Mouse (Mus musculus): ENCODE measurements around the gene Olfr1217. TPM values are rescaled to one million over a fixed set of nuclear protein-coding genes. Genes with fewer than 3 reads are reported as not detected.

The Olfr1217 gene
- polyA plus RNA-seq, 1 experiment: not detected

DNA sequence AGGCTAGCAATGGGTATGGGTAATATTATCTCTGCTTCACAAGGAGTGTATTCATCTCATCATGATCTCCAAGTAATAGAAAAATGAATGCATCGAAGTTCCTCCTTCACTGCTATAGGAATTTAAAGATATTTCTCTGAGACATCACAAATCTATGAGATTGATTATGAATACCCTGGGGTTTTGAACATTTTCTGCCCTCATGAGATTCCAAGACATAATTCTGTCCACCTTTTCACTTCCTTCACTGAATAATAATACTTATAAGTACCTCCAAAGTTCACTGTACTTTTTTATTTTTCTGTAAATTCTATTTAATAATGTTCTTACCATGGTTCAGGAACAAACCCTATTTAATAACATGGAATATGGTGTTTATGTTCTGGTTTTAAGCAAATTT is 51.7 kb downstream of the Olfr1217 start, which contains the start of gene Gm13762:
TSS of gene Gm13762 (minus strand) at position 101 of the 400 bp plus-strand sequence.
- DNase-seq: no peak
- 68% methylated on average over 1 of the region's 1 CpGs for WGBS

More for the DNA sequence above, 51.7 kb downstream of the Olfr1217 start, which contains the start of gene Gm13762:
- no peak within 1 kb of the TSS for H3K27ac ChIP-seq (ENCODE audit: insufficient read depth, low read depth, low read length)
- H3K27me3 ChIP-seq (replicated peaks; ENCODE audit: control insufficient read depth, insufficient read depth, low read length): no peaks in the 10 kb centered on the region
- H3K4me3 ChIP-seq (ENCODE audit: insufficient read depth, low read depth, low read length): no peak within 1 kb of the TSS
- H3K36me3 ChIP-seq (ENCODE audit: control insufficient read depth, insufficient read depth, low read length): no peaks in the 10 kb centered on the region
- no peak for TF ChIP-seq POLR2A (IDR thresholded peaks at IDR 0.05; ENCODE audit: low read depth, low read length)
- no peak for TF ChIP-seq CTCF (conservative IDR thresholded peaks at IDR 0.05; ENCODE audit: insufficient read depth, insufficient read length, low read depth, low read length)
- H3K4me1 ChIP-seq (ENCODE audit: control insufficient read depth, insufficient read depth, low read length): no peaks in the 10 kb centered on the region

Other genes with a start within 250 kb of the Olfr1217 start
- not detected in 2 replicates for gene Olfr1201, start 239.0 kb downstream of the Olfr1217 start, polyA plus RNA-seq (2012; rRNA removed)
- not detected in 2 replicates for gene Olfr1202, start 217.6 kb downstream of the Olfr1217 start, polyA plus RNA-seq (2012; rRNA removed)
- not detected in 2 replicates for gene Olfr1205, start 202.3 kb downstream of the Olfr1217 start, polyA plus RNA-seq (2012; rRNA removed)
- not detected in 2 replicates for gene Olfr1204, start 182.8 kb downstream of the Olfr1217 start, polyA plus RNA-seq (2012; rRNA removed)
- gene Olfr1206, start 168.8 kb downstream of the Olfr1217 start, polyA plus RNA-seq (2012; rRNA removed): not detected in 2 replicates
- not detected in 2 replicates for gene Olfr1208, start 129.8 kb downstream of the Olfr1217 start, polyA plus RNA-seq (2012; rRNA removed)
- not detected in 2 replicates for gene Olfr1209, start 116.9 kb downstream of the Olfr1217 start, polyA plus RNA-seq (2012; rRNA removed)
- gene Olfr1211, start 94.0 kb downstream of the Olfr1217 start, polyA plus RNA-seq (2012; rRNA removed): not detected in 2 replicates
- gene Olfr1212, start 78.1 kb downstream of the Olfr1217 start, polyA plus RNA-seq (2012; rRNA removed): not detected in 2 replicates
- not detected in 2 replicates for gene Gm13762, start 51.8 kb downstream of the Olfr1217 start, polyA plus RNA-seq (2012; rRNA removed)
- not detected in 2 replicates for gene Olfr1214, start 39.4 kb downstream of the Olfr1217 start, polyA plus RNA-seq (2012; rRNA removed)
- not detected in 2 replicates for gene Olfr1215, start 25.1 kb downstream of the Olfr1217 start, polyA plus RNA-seq (2012; rRNA removed)
- not detected in 2 replicates for gene Olfr1216, start 13.7 kb downstream of the Olfr1217 start, polyA plus RNA-seq (2012; rRNA removed)
- not detected in 2 replicates for gene Olfr1218, start 29.1 kb upstream of the Olfr1217 start, polyA plus RNA-seq (2012; rRNA removed)
- not detected in 2 replicates for gene Olfr1219, start 51.4 kb upstream of the Olfr1217 start, polyA plus RNA-seq (2012; rRNA removed)
- gene Olfr1220, start 74.8 kb upstream of the Olfr1217 start, polyA plus RNA-seq (2012; rRNA removed): not detected in 2 replicates
- gene Olfr1221, start 85.2 kb upstream of the Olfr1217 start, polyA plus RNA-seq (2012; rRNA removed): not detected in 2 replicates
- not detected in 2 replicates for gene Olfr1222, start 101.0 kb upstream of the Olfr1217 start, polyA plus RNA-seq (2012; rRNA removed)
- not detected in 2 replicates for gene Olfr1223, start 119.5 kb upstream of the Olfr1217 start, polyA plus RNA-seq (2012; rRNA removed)
- gene Olfr1224-ps1, start 132.0 kb upstream of the Olfr1217 start, polyA plus RNA-seq (2012; rRNA removed): not detected in 2 replicates
- gene Olfr1225, start 142.6 kb upstream of the Olfr1217 start, polyA plus RNA-seq (2012; rRNA removed): not detected in 2 replicates
- not detected in 2 replicates for gene Olfr1226, start 168.0 kb upstream of the Olfr1217 start, polyA plus RNA-seq (2012; rRNA removed)
- not detected in 2 replicates for gene Olfr1228, start 222.0 kb upstream of the Olfr1217 start, polyA plus RNA-seq (2012; rRNA removed)